Mouse (Mus musculus) MEL (cell line): Measurements from ENCODE around the gene Spem1. TPM values are rescaled to one million over a fixed set of nuclear protein-coding genes. Genes with fewer than 3 reads are reported as not detected.

ENCODE experiments used
- DNase-seq: peaks from one replicate; pipeline ENCODE4 v3.0.0; 2011; ENCODE audit warnings: low read depth, low spot score
- H3K27ac ChIP-seq: 2 replicates; pipeline ENCODE4 v1.5.1; 2012; ENCODE audit warnings: low read depth, mild to moderate bottlenecking, control low read depth, low read length, moderate library complexity; ENCODE audit not compliant: control insufficient read depth
- H3K27me3 ChIP-seq, 2 experiments: fragments of 150-350 bp in 1 of 2; sonication (generic) in 1 of 2; 2 replicates each; pipeline ENCODE4 v1.6.1; 2012; ENCODE audit warnings: low read length in 2 of 2, mild to moderate bottlenecking in 2 of 2, improper control_type of control experiment in 1 of 2, moderate library complexity in 1 of 2; ENCODE audit not compliant: insufficient read depth in 2 of 2, control insufficient read depth in 1 of 2
- H3K36me3 ChIP-seq, 2 experiments: 2 replicates each; pipeline ENCODE4 v1.6.1; 2012 to 2014; ENCODE audit warnings: low read length in 2 of 2, improper control_type of control experiment in 1 of 2, inconsistent platforms in 1 of 2, mild to moderate bottlenecking in 1 of 2; ENCODE audit not compliant: insufficient read depth in 2 of 2, control insufficient read depth in 1 of 2
- H3K4me1 ChIP-seq, 2 experiments: fragments of 150-350 bp in 1 of 2; sonication (generic) in 1 of 2; 2 replicates each; pipeline ENCODE4 v1.6.1; 2012; ENCODE audit warnings: low read length in 2 of 2, improper control_type of control experiment in 1 of 2, mild to moderate bottlenecking in 1 of 2; ENCODE audit not compliant: insufficient read depth in 2 of 2, control insufficient read depth in 1 of 2
- H3K4me3 ChIP-seq, 2 experiments: fragments of 150-350 bp in 1 of 2; sonication (generic) in 1 of 2; 2 replicates each; pipeline ENCODE4 v1.5.1; 2012; ENCODE audit warnings: low read depth in 2 of 2, low read length in 2 of 2, mild to moderate bottlenecking in 2 of 2, moderate library complexity in 2 of 2, control low read depth in 1 of 2, improper control_type of control experiment in 1 of 2; ENCODE audit not compliant: control insufficient read depth in 1 of 2, insufficient read depth in 1 of 2
- H3K79me2 ChIP-seq: 2 replicates; pipeline ENCODE4 v1.6.1; 2012; ENCODE audit warnings: mild to moderate bottlenecking, low read length, moderate library complexity; ENCODE audit not compliant: control insufficient read depth, poor library complexity, insufficient read depth
- H3K9ac ChIP-seq: 2 replicates; pipeline ENCODE4 v1.6.1; 2012; ENCODE audit warnings: low read depth, mild to moderate bottlenecking, control low read depth, low read length, moderate library complexity; ENCODE audit not compliant: control insufficient read depth, poor library complexity, severe bottlenecking
- H3K9me3 ChIP-seq: fragments of 150-350 bp; sonication (generic); replicated peaks from 2 replicates; pipeline ENCODE4 v1.6.1; 2012; ENCODE audit warnings: mild to moderate bottlenecking, low read length, improper control_type of control experiment, moderate library complexity; ENCODE audit not compliant: insufficient read depth
- E2F4 ChIP-seq: IDR thresholded peaks from 2 replicates; pipeline ENCODE4 v1.6.1; 2011; ENCODE audit warnings: low read depth, low read length, improper control_type of control experiment, borderline replicate concordance
- ELF1 ChIP-seq: IDR thresholded peaks from 2 replicates; pipeline ENCODE4 v1.6.1; 2014; ENCODE audit warnings: low read depth, mild to moderate bottlenecking, inconsistent platforms, low read length, improper control_type of control experiment, moderate library complexity
- HCFC1 ChIP-seq: IDR thresholded peaks from 2 replicates; pipeline ENCODE4 v1.6.1; 2012; ENCODE audit warnings: low read depth, mild to moderate bottlenecking, inconsistent platforms, low read length, improper control_type of control experiment, moderate library complexity
- JUND ChIP-seq: IDR thresholded peaks from 2 replicates; pipeline ENCODE4 v1.6.1; 2011; ENCODE audit warnings: low read depth, mild to moderate bottlenecking, improper control_type of control experiment, low read length
- MAX ChIP-seq: IDR thresholded peaks from 2 replicates; pipeline ENCODE4 v1.6.1; 2011; ENCODE audit warnings: low read length, improper control_type of control experiment
- MAZ ChIP-seq: IDR thresholded peaks from 2 replicates; pipeline ENCODE4 v1.6.1; 2012; ENCODE audit warnings: low read depth, mild to moderate bottlenecking, inconsistent platforms, low read length, improper control_type of control experiment
- MEF2A ChIP-seq: IDR thresholded peaks from 2 replicates; pipeline ENCODE4 v1.6.1; 2014; ENCODE audit warnings: low read depth, mild to moderate bottlenecking, inconsistent platforms, low read length, improper control_type of control experiment; ENCODE audit not compliant: poor library complexity, insufficient replicate concordance, severe bottlenecking; ENCODE audit errors: extremely low read depth
- MYB ChIP-seq: IDR thresholded peaks from 2 replicates; pipeline ENCODE4 v1.6.1; 2011; ENCODE audit warnings: mild to moderate bottlenecking, low read depth, low read length, improper control_type of control experiment
- NELFE ChIP-seq: IDR thresholded peaks from 2 replicates; pipeline ENCODE4 v1.6.1; 2011; ENCODE audit warnings: low read depth, low read length, improper control_type of control experiment
- RAD21 ChIP-seq: IDR thresholded peaks from 2 replicates; pipeline ENCODE4 v1.6.1; 2011; ENCODE audit warnings: mild to moderate bottlenecking, low read depth, low read length, improper control_type of control experiment
- SIN3A ChIP-seq: IDR thresholded peaks from 2 replicates; pipeline ENCODE4 v1.6.1; 2012; ENCODE audit warnings: low read length, improper control_type of control experiment, inconsistent platforms
- SMC3 ChIP-seq: IDR thresholded peaks from 2 replicates; pipeline ENCODE4 v1.6.1; 2011; ENCODE audit warnings: low read depth, low read length, improper control_type of control experiment
- TAL1 ChIP-seq: IDR thresholded peaks from 2 replicates; pipeline ENCODE4 v1.6.1; 2012; ENCODE audit warnings: mild to moderate bottlenecking, inconsistent platforms, low read length, moderate library complexity, mixed read lengths
- TBP ChIP-seq: IDR thresholded peaks from 2 replicates; pipeline ENCODE4 v1.8.0; 2011; ENCODE audit warnings: low read depth, low read length, improper control_type of control experiment
- UBTF ChIP-seq: IDR thresholded peaks from 2 replicates; pipeline ENCODE4 v1.6.1; 2012; ENCODE audit warnings: low read depth, mild to moderate bottlenecking, inconsistent platforms, low read length, improper control_type of control experiment, moderate library complexity, borderline replicate concordance; ENCODE audit not compliant: insufficient read depth
- ZC3H11A ChIP-seq: IDR thresholded peaks from 2 replicates; pipeline ENCODE4 v1.6.1; 2012; ENCODE audit warnings: low read depth, mild to moderate bottlenecking, inconsistent platforms, low read length, improper control_type of control experiment
- ZKSCAN1 ChIP-seq: IDR thresholded peaks from 2 replicates; pipeline ENCODE4 v1.6.1; 2012; ENCODE audit warnings: low read depth, mild to moderate bottlenecking, inconsistent platforms, low read length, improper control_type of control experiment, moderate library complexity
- polyA plus RNA-seq, 2 experiments: library from polyadenylated mRNA; stranded (reverse) in 1 of 2; unstranded in 1 of 2; fragments of >175 nt in 1 of 2; fragments of >200 nt in 1 of 2; gene quantifications; 2 replicates each; pipeline versions ENCODE4 v1.2.1 to v1.2.4; 2012; ENCODE audit warnings: low replicate concordance in 2 of 2, low read depth in 1 of 2; ENCODE audit not compliant: insufficient read length in 2 of 2, insufficient read depth in 1 of 2, missing spikeins in 1 of 2
- total RNA-seq: library from RNA; depleted of rRNA; stranded (reverse); fragments of 300-350 nt; gene quantifications from 2 replicates; pipeline ENCODE4 v1.2.3, GENCODE M21; 2012

Gene Spem1
- total and polyA plus RNA-seq, 3 experiments, result 0.15 to 0.19 TPM; not detected in 1

- Histone ChIP-seq H3K9ac (peak overlapping the region; percentile 67), H3K9me3 (no peaks in the 10 kb centered on the region), H3K4me3 (peak overlapping the region; percentile 60 to 97), H3K4me1 (peaks cover 10 to 28% of the 10 kb centered on the region in 2 experiments), H3K27ac (no peak overlapping the region), H3K36me3 (peaks cover 0 to 14% of the 10 kb centered on the region in 2 experiments; a peak in 2 of 4 replicates), H3K79me2 (peaks cover 1% of the 10 kb centered on the region; the same call in 1 of the 2 replicates)
- peak; percentile 41 for DNase-seq
- no peak for TF ChIP-seq TAL1
- TF ChIP-seq E2F4, result no peak
- no peak for TF ChIP-seq NELFE
- TF ChIP-seq TBP, result no peak
- TF ChIP-seq ZKSCAN1, result no peak
- peak; percentile 64; the same call in 1 of the 2 replicates for TF ChIP-seq MAZ
- no peak for TF ChIP-seq RAD21
- TF ChIP-seq UBTF, result 0 out of 2 replicates have a peak, but pooled peaks have one; percentile 56
- no peak for TF ChIP-seq MAX
- TF ChIP-seq MEF2A, result no peak
- TF ChIP-seq HCFC1, result no peak
- TF ChIP-seq, all 39 proteins: peak for 2
- no peaks in the 10 kb centered on the region; a peak in 1 of 4 replicates for H3K27me3 ChIP-seq
Observed at GRCm38 (mm10) chr11:69836703-69837576, 15.0 kb upstream of the Spem1 start.

DNA sequence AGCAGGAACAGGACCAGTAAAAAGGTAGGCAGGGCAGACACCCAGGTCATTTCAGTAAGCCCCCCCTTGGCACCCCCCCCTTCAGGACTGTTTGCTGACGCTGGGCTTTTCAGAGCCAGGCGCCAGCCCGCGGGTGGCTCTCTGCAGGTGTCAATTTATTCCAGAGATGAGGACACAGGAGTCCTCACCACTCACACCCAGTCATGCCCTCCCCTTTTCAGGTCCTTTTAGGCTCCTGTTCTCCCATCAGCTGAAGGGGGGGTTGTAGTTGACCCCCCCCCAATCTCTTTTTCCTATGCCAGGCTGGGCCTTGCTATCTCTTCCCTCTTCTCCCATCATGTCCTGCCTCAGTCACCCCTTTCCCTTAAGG, 14.0 kb upstream of the Spem1 start:
- H3K4me1 ChIP-seq, result peaks cover 10 to 28% of the 10 kb centered on the region in 2 experiments
- no peaks in the 10 kb centered on the region; a peak in 1 of 4 replicates for H3K27me3 ChIP-seq
- no peak for DNase-seq
- no peak overlapping the region for H3K27ac ChIP-seq
- H3K4me3 ChIP-seq, result no peak overlapping the region
- peaks cover 1% of the 10 kb centered on the region; the same call in 1 of the 2 replicates for H3K79me2 ChIP-seq
- no peak for TF ChIP-seq RAD21
- no peak for TF ChIP-seq SMC3
- TF ChIP-seq ELF1, result no peak
- TF ChIP-seq JUND, result no peak
- TF ChIP-seq MYB, result no peak
- peak; percentile 18; the same call in 1 of the 2 replicates for TF ChIP-seq SIN3A
- no peak for TF ChIP-seq ZC3H11A
- peaks cover 0 to 14% of the 10 kb centered on the region in 2 experiments; a peak in 2 of 4 replicates for H3K36me3 ChIP-seq
- no peak overlapping the region for H3K9ac ChIP-seq
- H3K9me3 ChIP-seq, result no peaks in the 10 kb centered on the region
